Mouse (Mus musculus) cerebellum, adult 2 months (tissue): ENCODE results near the gene Cntn2.

Source experiments
- CTCF ChIP-seq: fragments of 200-500 bp; IDR thresholded peaks from 2 replicates; pipeline ENCODE4 v1.5.1; 2011; ENCODE audit warnings: low read depth, mild to moderate bottlenecking, control low read depth, low read length, moderate library complexity, borderline replicate concordance; ENCODE audit not compliant: insufficient read depth
- POLR2A ChIP-seq: fragments of 200-500 bp; IDR thresholded peaks from 2 replicates; pipeline ENCODE4 v1.6.1; 2011; ENCODE audit warnings: low read length, control low read depth, borderline replicate concordance; ENCODE audit not compliant: insufficient read depth

GRCm38 (mm10) chr1:132540701-132541100, 2.4 kb downstream of the Cntn2 start:
- TF ChIP-seq CTCF (no peak), POLR2A (no peak)
